Mouse (Mus musculus) liver, embryonic 15.5 days (tissue): ENCODE data around the gene Gm20388. TPM values are rescaled to one million over a fixed set of nuclear protein-coding genes. Genes with fewer than 3 reads are reported as not detected.
"Not testable (repeated sequence)": the region's sequence is repeated elsewhere in the genome, so short reads cannot be mapped to it uniquely, and the experiment has no call there.

Source experiments
- ATAC-seq: fragments of 200-750 bp; cut with Nextera tagmentation; 2 replicates; pipeline ENCODE4 v1.8.0; 2017; ENCODE audit warnings: moderate number of reproducible peaks, mild to moderate bottlenecking, moderate library complexity; ENCODE audit not compliant: insufficient read depth
- H3K27ac ChIP-seq: fragments of 300-500 bp; sonication (generic); replicated peaks from 2 replicates; pipeline ENCODE4 v1.5.1; 2015; ENCODE audit warnings: mild to moderate bottlenecking, inconsistent platforms
- H3K27me3 ChIP-seq: fragments of 300-500 bp; sonication (generic); 2 replicates; pipeline ENCODE4 v1.6.1; 2015; ENCODE audit warnings: mild to moderate bottlenecking, inconsistent platforms
- H3K36me3 ChIP-seq: fragments of 300-500 bp; sonication (generic); replicated peaks from 2 replicates; pipeline ENCODE4 v1.6.1; 2015; ENCODE audit warnings: moderate library complexity, mild to moderate bottlenecking, inconsistent platforms
- H3K4me1 ChIP-seq: fragments of 300-500 bp; sonication (generic); replicated peaks from 2 replicates; pipeline ENCODE4 v1.6.1; 2015; ENCODE audit warnings: inconsistent platforms
- H3K4me2 ChIP-seq: fragments of 300-500 bp; sonication (generic); 2 replicates; pipeline ENCODE4 v1.6.1; 2015; ENCODE audit warnings: moderate library complexity, mild to moderate bottlenecking, inconsistent platforms
- H3K4me3 ChIP-seq: fragments of 300-500 bp; sonication (generic); replicated peaks from 2 replicates; pipeline ENCODE4 v1.5.1; 2015; ENCODE audit warnings: mild to moderate bottlenecking, inconsistent platforms
- H3K9ac ChIP-seq: fragments of 300-500 bp; sonication (generic); 2 replicates; pipeline ENCODE4 v1.6.1; 2015; ENCODE audit warnings: moderate library complexity, mild to moderate bottlenecking, inconsistent platforms
- H3K9me3 ChIP-seq: fragments of 300-500 bp; sonication (generic); replicated peaks from 2 replicates; pipeline ENCODE4 v1.6.1; 2016; ENCODE audit warnings: inconsistent platforms
- WGBS: fragments of 180-500 bp; shearing (Covaris S2); methylation state at CpG from one replicate; pipeline ENCODE4 v1.1.7; 2015; ENCODE audit warnings: mixed read lengths; ENCODE audit not compliant: insufficient replicate concordance; 5-methylcytosine and 5-hydroxymethylcytosine counted together
- polyA plus RNA-seq: library from polyadenylated mRNA; unstranded; fragments of >200 nt; fragmentation: Nextera tagmentation; extraction: Ambion mirVana; gene quantifications from 2 replicates; pipeline ENCODE4 v1.2.1, GENCODE M21; 2015

The Gm20388 gene
- polyA plus RNA-seq, 1 experiment from 2014 or later: not detected

DNA sequence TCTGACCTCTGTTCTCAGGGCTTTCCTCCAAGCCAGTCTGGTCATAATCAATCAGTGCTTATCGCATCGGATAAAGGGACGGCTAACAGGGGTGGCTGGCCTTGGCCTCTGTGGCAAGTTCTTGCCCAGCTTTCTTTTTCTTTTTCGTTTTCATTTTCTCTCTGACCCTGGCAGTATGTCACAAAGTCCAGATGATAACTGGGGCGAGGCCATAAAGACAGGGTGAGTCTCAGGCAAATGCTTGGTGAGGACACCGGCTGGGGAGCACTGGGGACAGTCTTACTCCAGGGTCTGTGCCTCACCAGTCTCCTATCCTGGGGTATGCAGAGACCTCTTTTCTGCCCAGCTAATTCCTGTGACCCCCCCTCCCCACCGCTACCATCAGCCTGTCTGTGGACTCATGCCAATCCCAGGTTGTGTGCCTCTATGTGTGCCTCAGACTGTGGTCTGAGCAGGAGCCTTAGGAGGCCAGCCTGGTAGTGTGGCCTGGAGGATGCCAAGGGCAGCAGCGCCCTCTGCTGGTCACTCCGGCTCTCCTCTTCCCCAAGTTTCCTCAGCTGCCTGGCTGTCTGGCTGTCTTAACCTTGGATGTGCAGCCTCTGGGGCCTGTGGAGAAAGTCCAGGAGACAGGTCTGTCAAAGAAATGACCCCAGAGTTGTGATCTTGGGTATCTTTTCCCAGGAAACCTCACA is 885.4 kb downstream of the Gm20388 start:
- 43% methylated on average over 9 of the region's 9 CpGs for WGBS
- Histone ChIP-seq H3K27ac (no peak overlapping the region), H3K36me3 (no peaks in the 10 kb centered on the region), H3K9me3 (no peaks in the 10 kb centered on the region), H3K27me3 (peaks cover 5% of the 10 kb centered on the region), H3K4me2 (no peak overlapping the region), H3K4me1 (no peaks in the 10 kb centered on the region), H3K9ac (no peak overlapping the region), H3K4me3 (no peak overlapping the region)
- ATAC-seq: no peak

DNA sequence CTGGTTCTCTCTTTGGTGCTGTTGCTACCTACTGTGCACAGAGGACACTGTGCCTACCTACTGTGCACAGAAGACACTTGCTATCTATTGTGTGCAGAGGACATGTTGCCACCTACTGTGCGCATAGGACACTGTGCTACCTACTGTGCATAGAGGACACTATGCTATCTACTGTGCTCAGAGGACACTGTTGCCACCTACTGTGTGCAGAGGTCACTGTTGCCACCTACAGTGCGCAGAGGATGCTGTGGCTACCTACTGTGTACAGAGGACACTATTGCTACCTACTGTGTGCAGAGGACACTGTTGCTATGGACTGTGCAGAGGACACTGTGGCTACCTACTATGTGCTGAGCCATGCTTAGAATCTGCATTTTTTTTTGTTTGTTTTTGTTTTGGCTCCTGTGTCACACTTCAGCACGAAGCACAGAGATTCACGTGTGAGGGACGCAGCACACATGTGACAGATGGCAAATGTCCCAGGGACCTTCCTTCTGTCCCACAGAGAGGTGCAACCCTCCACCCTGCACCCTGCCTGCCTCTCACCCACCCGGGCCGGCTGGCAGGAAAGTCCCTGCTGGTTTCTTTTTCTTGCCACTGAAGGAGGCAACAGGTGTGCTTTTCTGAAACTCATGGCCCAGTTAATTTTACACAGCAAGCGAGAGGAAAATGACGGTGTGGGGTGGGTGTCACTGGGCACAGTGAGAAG is 886.5 kb downstream of the Gm20388 start:
- H3K9ac ChIP-seq: no peak overlapping the region
- H3K36me3 ChIP-seq: no peaks in the 10 kb centered on the region
- H3K27ac ChIP-seq: no peak overlapping the region
- H3K4me1 ChIP-seq: no peaks in the 10 kb centered on the region
- no peak overlapping the region for H3K4me3 ChIP-seq
- peaks cover 14% of the 10 kb centered on the region for H3K27me3 ChIP-seq
- ATAC-seq: no peak
- 63% methylated on average over 9 of the region's 9 CpGs for WGBS
- H3K4me2 ChIP-seq: no peak overlapping the region
- H3K9me3 ChIP-seq: no peaks in the 10 kb centered on the region

- Histone ChIP-seq H3K4me2 (no peak overlapping the region), H3K4me1 (0 out of 2 replicates have a peak, but pooled peaks cover 4% of the 10 kb centered on the region), H3K9ac (no peak overlapping the region), H3K27me3 (peaks cover 15% of the 10 kb centered on the region), H3K4me3 (no peak overlapping the region), H3K36me3 (no peaks in the 10 kb centered on the region), H3K9me3 (no peaks in the 10 kb centered on the region), H3K27ac (no peak overlapping the region)
- WGBS: 9% methylated on average over 17 of the region's 17 CpGs
- no peak for ATAC-seq
Measured at GRCm38 (mm10) chr8:120800308-120800865, 889.7 kb downstream of the Gm20388 start.

- H3K9me3 ChIP-seq, H3K4me3 ChIP-seq, H3K4me2 ChIP-seq, H3K9ac ChIP-seq, H3K36me3 ChIP-seq, H3K27ac ChIP-seq, ATAC-seq: not testable (repeated sequence)
- WGBS: 43% methylated on average over 6 of the region's 6 CpGs
- H3K27me3 ChIP-seq: peaks cover 19% of the 10 kb centered on the region
- H3K4me1 ChIP-seq: peaks cover 10% of the 10 kb centered on the region; the same call in 1 of the 2 replicates
Measured at GRCm38 (mm10) chr8:120803661-120804375, 893.2 kb downstream of the Gm20388 start.

- H3K9me3 ChIP-seq: no peaks in the 10 kb centered on the region
- H3K27me3 ChIP-seq: peaks cover 19% of the 10 kb centered on the region
- ATAC-seq: no peak
- H3K4me2 ChIP-seq: no peak overlapping the region
- 55% methylated on average over 3 of the region's 3 CpGs for WGBS
- no peak overlapping the region for H3K4me3 ChIP-seq
- peaks cover 10% of the 10 kb centered on the region; the same call in 1 of the 2 replicates for H3K4me1 ChIP-seq
- no peaks in the 10 kb centered on the region for H3K36me3 ChIP-seq
- no peak overlapping the region for H3K27ac ChIP-seq
- no peak overlapping the region for H3K9ac ChIP-seq
Measured at GRCm38 (mm10) chr8:120804741-120805140, 894.1 kb downstream of the Gm20388 start.

GRCm38 (mm10) chr8:120806780-120807264 is 896.2 kb downstream of the Gm20388 start:
- 53% methylated on average over 12 of the region's 12 CpGs for WGBS
- Histone ChIP-seq H3K4me2 (no peak overlapping the region), H3K27ac (no peak overlapping the region), H3K9me3 (no peaks in the 10 kb centered on the region), H3K4me3 (no peak overlapping the region), H3K27me3 (0 out of 2 replicates have a peak, but pooled peaks cover 9% of the 10 kb centered on the region), H3K36me3 (no peaks in the 10 kb centered on the region), H3K4me1 (peaks cover 10% of the 10 kb centered on the region; the same call in 1 of the 2 replicates), H3K9ac (no peak overlapping the region)
- no peak for ATAC-seq

DNA sequence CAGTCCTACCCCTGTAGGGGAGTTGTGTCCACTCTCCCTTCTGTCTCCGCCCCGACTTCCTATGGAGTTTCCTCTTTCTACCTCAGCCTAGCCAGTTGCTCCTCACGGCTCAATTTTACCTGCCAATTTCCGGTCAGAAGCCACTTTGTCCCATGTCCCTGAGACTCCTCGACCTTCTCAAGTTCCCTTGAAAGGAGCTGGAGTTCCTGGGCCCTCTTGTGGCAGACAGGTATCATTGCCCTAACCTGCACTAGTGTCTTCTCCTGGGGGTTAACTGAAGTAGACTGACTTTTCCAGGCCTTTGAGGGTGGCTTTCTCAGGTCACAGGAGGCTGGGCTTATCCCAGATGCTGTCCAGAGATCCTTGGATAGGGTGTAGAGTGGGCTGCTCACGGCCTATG is 897.1 kb downstream of the Gm20388 start:
- Histone ChIP-seq H3K27ac (no peak overlapping the region), H3K36me3 (no peaks in the 10 kb centered on the region), H3K4me3 (no peak overlapping the region), H3K4me2 (no peak overlapping the region), H3K9me3 (no peaks in the 10 kb centered on the region), H3K4me1 (peaks cover 10% of the 10 kb centered on the region; the same call in 1 of the 2 replicates), H3K27me3 (0 out of 2 replicates have a peak, but pooled peaks cover 4% of the 10 kb centered on the region), H3K9ac (no peak overlapping the region)
- 31% methylated on average over 6 of the region's 6 CpGs for WGBS
- ATAC-seq: no peak

GRCm38 (mm10) chr8:120809050-120809449 is 898.4 kb downstream of the Gm20388 start:
- peaks cover 10% of the 10 kb centered on the region; the same call in 1 of the 2 replicates for H3K4me1 ChIP-seq
- H3K27ac ChIP-seq: no peak overlapping the region
- no peak overlapping the region for H3K9ac ChIP-seq
- ATAC-seq: no peak
- H3K4me3 ChIP-seq: no peak overlapping the region
- 55% methylated on average over 7 of the region's 7 CpGs for WGBS
- no peaks in the 10 kb centered on the region for H3K36me3 ChIP-seq
- H3K4me2 ChIP-seq: no peak overlapping the region
- 0 out of 2 replicates have a peak, but pooled peaks cover 4% of the 10 kb centered on the region for H3K27me3 ChIP-seq
- no peaks in the 10 kb centered on the region for H3K9me3 ChIP-seq

DNA sequence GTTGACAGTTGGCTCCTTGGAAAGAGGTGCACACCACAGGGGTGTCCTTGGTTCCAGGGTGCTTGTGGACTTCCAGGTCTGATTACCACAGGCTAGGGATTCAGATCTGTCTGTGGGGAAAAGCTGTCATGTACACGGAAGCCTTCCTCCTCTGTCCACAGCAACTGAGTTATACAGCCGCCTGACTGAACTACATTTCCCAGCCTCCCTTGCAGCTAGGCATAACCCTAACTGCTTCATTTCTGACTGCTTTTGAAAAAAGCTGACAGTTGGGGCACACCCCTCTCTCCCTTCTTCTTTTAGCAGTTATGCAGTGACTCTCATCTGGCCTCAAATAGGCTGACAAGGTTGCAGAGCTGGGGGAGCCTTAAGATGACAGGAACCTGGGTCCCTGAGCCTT is 901.3 kb downstream of the Gm20388 start:
- Histone ChIP-seq H3K4me2 (no peak overlapping the region), H3K9ac (no peak overlapping the region), H3K4me3 (no peak overlapping the region), H3K9me3 (no peaks in the 10 kb centered on the region), H3K36me3 (no peaks in the 10 kb centered on the region), H3K27ac (no peak overlapping the region), H3K27me3 (0 out of 2 replicates have a peak, but pooled peaks cover 4% of the 10 kb centered on the region), H3K4me1 (peaks cover 3% of the 10 kb centered on the region; the same call in 1 of the 2 replicates)
- WGBS: 42% methylated on average over 2 of the region's 2 CpGs
- no peak for ATAC-seq

DNA sequence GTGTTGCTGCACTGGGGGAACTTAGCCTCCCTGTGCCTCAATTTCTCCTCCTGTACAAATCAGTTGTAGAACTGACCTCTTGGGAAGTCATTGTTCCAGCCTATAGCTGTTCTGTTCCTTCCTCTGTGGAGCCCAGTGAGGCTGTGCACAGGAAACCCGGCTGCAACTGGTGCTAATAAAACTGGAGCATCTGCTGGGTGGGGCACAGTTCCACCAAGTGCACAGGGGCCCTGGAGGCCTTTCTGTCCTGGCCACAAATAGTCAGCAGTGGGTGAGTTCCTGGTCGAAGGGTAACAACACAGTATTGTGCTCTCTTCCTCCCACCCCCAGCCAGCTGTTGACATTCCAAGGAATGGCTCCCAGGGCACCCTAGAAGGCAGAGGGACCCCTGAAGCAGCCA is 902.4 kb downstream of the Gm20388 start:
- no peaks in the 10 kb centered on the region for H3K36me3 ChIP-seq
- no peaks in the 10 kb centered on the region for H3K9me3 ChIP-seq
- no peak overlapping the region for H3K27ac ChIP-seq
- H3K4me2 ChIP-seq: no peak overlapping the region
- H3K4me3 ChIP-seq: no peak overlapping the region
- H3K9ac ChIP-seq: no peak overlapping the region
- H3K4me1 ChIP-seq: no peaks in the 10 kb centered on the region
- 15% methylated on average over 2 of the region's 2 CpGs for WGBS
- H3K27me3 ChIP-seq: 0 out of 2 replicates have a peak, but pooled peaks cover 4% of the 10 kb centered on the region
- ATAC-seq: no peak
